Mouse (Mus musculus): Measurements from ENCODE around the gene Olfr1338. TPM values are rescaled to one million over a fixed set of nuclear protein-coding genes. Genes with fewer than 3 reads are reported as not detected.

Gene Olfr1338
- polyA plus RNA-seq, 1 experiment from 2014 or later = not detected

Other genes starting within 250 kb of the Olfr1338 start
- 1.8 TPM in 2 replicates for gene 2610528J11Rik, start 231.7 kb downstream of the Olfr1338 start, polyA plus RNA-seq (2016; fragmentation: Nextera tagmentation; extraction: Ambion mirVana)
- gene Tmem125, start 214.7 kb downstream of the Olfr1338 start, polyA plus RNA-seq (2016; fragmentation: Nextera tagmentation; extraction: Ambion mirVana) = 0.80 and 0.87 TPM in 2 replicates
- gene Cfap57, start 138.0 kb downstream of the Olfr1338 start, polyA plus RNA-seq (2016; fragmentation: Nextera tagmentation; extraction: Ambion mirVana) = 0.41 and 0.46 TPM in 2 replicates
- gene Ebna1bp2, start 137.9 kb downstream of the Olfr1338 start, polyA plus RNA-seq (2016; fragmentation: Nextera tagmentation; extraction: Ambion mirVana) = 154 and 165 TPM in 2 replicates
- gene Olfr62, start 99.8 kb downstream of the Olfr1338 start, polyA plus RNA-seq (2016; fragmentation: Nextera tagmentation; extraction: Ambion mirVana) = not detected in 2 replicates
- 0.05 and 0.20 TPM in 2 replicates for gene Olfr1342, start 66.0 kb downstream of the Olfr1338 start, polyA plus RNA-seq (2016; fragmentation: Nextera tagmentation; extraction: Ambion mirVana)
- gene Olfr1341, start 55.2 kb downstream of the Olfr1338 start, polyA plus RNA-seq (2016; fragmentation: Nextera tagmentation; extraction: Ambion mirVana) = not detected in 2 replicates
- gene Olfr1340, start 38.6 kb downstream of the Olfr1338 start, polyA plus RNA-seq (2016; fragmentation: Nextera tagmentation; extraction: Ambion mirVana) = not detected in 2 replicates
- not detected in 2 replicates for gene Olfr1339, start 26.6 kb downstream of the Olfr1338 start, polyA plus RNA-seq (2016; fragmentation: Nextera tagmentation; extraction: Ambion mirVana)
- not detected in 2 replicates for gene Olfr1337, start 23.8 kb upstream of the Olfr1338 start, polyA plus RNA-seq (2016; fragmentation: Nextera tagmentation; extraction: Ambion mirVana)
- gene Olfr1335, start 51.2 kb upstream of the Olfr1338 start, polyA plus RNA-seq (2016; fragmentation: Nextera tagmentation; extraction: Ambion mirVana) = not detected in 2 replicates
- gene Olfr1333, start 77.5 kb upstream of the Olfr1338 start, polyA plus RNA-seq (2016; fragmentation: Nextera tagmentation; extraction: Ambion mirVana) = not detected in 2 replicates
- gene Olfr1331, start 105.9 kb upstream of the Olfr1338 start, polyA plus RNA-seq (2016; fragmentation: Nextera tagmentation; extraction: Ambion mirVana) = not detected in 2 replicates
- gene Olfr1330, start 129.9 kb upstream of the Olfr1338 start, polyA plus RNA-seq (2016; fragmentation: Nextera tagmentation; extraction: Ambion mirVana) = not detected in 2 replicates
- gene Olfr1329, start 158.7 kb upstream of the Olfr1338 start, polyA plus RNA-seq (2016; fragmentation: Nextera tagmentation; extraction: Ambion mirVana) = not detected in 2 replicates
- not detected in 2 replicates for gene Olfr1328, start 179.9 kb upstream of the Olfr1338 start, polyA plus RNA-seq (2016; fragmentation: Nextera tagmentation; extraction: Ambion mirVana)
- not detected in 2 replicates for gene Lao1, start 202.8 kb upstream of the Olfr1338 start, polyA plus RNA-seq (2016; fragmentation: Nextera tagmentation; extraction: Ambion mirVana)

Measured in embryonic facial prominence, embryonic 12.5 days (tissue).